Mouse (Mus musculus) limb, embryonic 11.5 days (tissue): ENCODE measurements around the gene Ift80. TPM values are rescaled to one million over a fixed set of nuclear protein-coding genes. Genes with fewer than 3 reads are reported as not detected.

Experiments used
- ATAC-seq: fragments of 200-750 bp; cut with Nextera tagmentation; 2 replicates; pipeline ENCODE4 v1.8.0; 2017; ENCODE audit warnings: low read depth; ENCODE audit not compliant: insufficient number of reproducible peaks, low FRiP score, low TSS enrichment
- DNase-seq: peaks from one replicate; pipeline ENCODE4 v3.0.0-alpha.2; 2015; ENCODE audit warnings: low spot score
- H3K27ac ChIP-seq: fragments of 300-500 bp; sonication (generic); replicated peaks from 2 replicates; pipeline ENCODE4 v1.5.1; 2014; ENCODE audit warnings: low read depth, mild to moderate bottlenecking, low read length
- H3K27me3 ChIP-seq: fragments of 300-500 bp; sonication (generic); 2 replicates; pipeline ENCODE4 v1.6.1; 2014; ENCODE audit warnings: mild to moderate bottlenecking, low read length, mixed read lengths; ENCODE audit not compliant: control insufficient read depth, insufficient read depth
- H3K36me3 ChIP-seq: fragments of 300-500 bp; sonication (generic); 2 replicates; pipeline ENCODE4 v1.6.1; 2014; ENCODE audit warnings: mild to moderate bottlenecking, low read length, moderate library complexity, mixed read lengths; ENCODE audit not compliant: control insufficient read depth, insufficient read depth
- H3K4me1 ChIP-seq: fragments of 300-500 bp; sonication (generic); 2 replicates; pipeline ENCODE4 v1.6.1; 2014; ENCODE audit warnings: low read length, mixed read lengths; ENCODE audit not compliant: control insufficient read depth, insufficient read depth
- H3K4me2 ChIP-seq: fragments of 300-500 bp; sonication (generic); 2 replicates; pipeline ENCODE4 v1.6.1; 2014; ENCODE audit warnings: low read depth, mild to moderate bottlenecking, moderate library complexity; ENCODE audit not compliant: severe bottlenecking
- H3K4me3 ChIP-seq: fragments of 300-500 bp; sonication (generic); 2 replicates; pipeline ENCODE4 v1.5.1; 2014; ENCODE audit warnings: low read depth, low read length
- H3K9ac ChIP-seq: fragments of 300-500 bp; sonication (generic); 2 replicates; pipeline ENCODE4 v1.6.1; 2014; ENCODE audit warnings: mild to moderate bottlenecking, low read length
- H3K9me3 ChIP-seq: fragments of 300-500 bp; sonication (generic); 2 replicates; pipeline ENCODE4 v1.6.1; 2016; ENCODE audit warnings: low read length; ENCODE audit not compliant: control insufficient read depth
- WGBS: fragments of 180-500 bp; shearing (Covaris S2); extraction: QIAGEN DNeasy Blood & Tissue Kit; methylation state at CpG from one replicate; pipeline ENCODE4 v1.1.7; 2014; 5-methylcytosine and 5-hydroxymethylcytosine counted together
- polyA plus RNA-seq: library from polyadenylated mRNA; unstranded; fragments of >200 nt; fragmentation: Nextera tagmentation; extraction: Ambion mirVana; gene quantifications from 2 replicates; pipeline ENCODE4 v1.2.1, GENCODE M21; 2014

Ift80 gene
- polyA plus RNA-seq, 1 experiment from 2014 or later: 22.1 TPM

DNA sequence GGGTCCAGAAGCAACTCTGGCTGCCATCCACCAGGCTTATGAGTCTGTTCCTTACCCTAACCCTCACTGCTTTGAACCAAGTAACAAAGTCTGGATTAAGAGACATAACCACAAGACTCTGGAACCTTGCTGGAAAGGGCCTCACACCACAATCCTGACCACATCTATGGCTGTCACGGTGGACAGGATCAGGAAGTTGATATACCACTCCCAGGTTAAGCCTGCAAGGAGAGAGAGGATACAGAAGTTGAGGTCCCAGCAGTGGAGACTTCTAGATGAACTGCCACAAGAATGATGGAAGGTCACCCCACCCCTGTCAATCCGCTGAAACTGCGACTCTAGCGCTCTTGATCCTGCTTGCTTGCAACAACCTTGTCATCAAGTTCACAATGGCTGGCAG is 26.7 kb downstream of the Ift80 start:
- Histone ChIP-seq H3K9ac (no peak overlapping the region), H3K36me3 (peaks cover 2% of the 10 kb centered on the region; the same call in 1 of the 2 replicates), H3K4me1 (no peaks in the 10 kb centered on the region), H3K27ac (no peak overlapping the region), H3K9me3 (no peaks in the 10 kb centered on the region), H3K4me3 (no peak overlapping the region), H3K27me3 (no peaks in the 10 kb centered on the region), H3K4me2 (no peak overlapping the region)
- DNase-seq (no peak), ATAC-seq (no peak)
- 92% methylated on average over 4 of the region's 4 CpGs for WGBS

- no peak overlapping the region for H3K4me2 ChIP-seq
- no peaks in the 10 kb centered on the region for H3K36me3 ChIP-seq
- no peak overlapping the region for H3K27ac ChIP-seq
- no peaks in the 10 kb centered on the region for H3K27me3 ChIP-seq
- H3K4me1 ChIP-seq: no peaks in the 10 kb centered on the region
- no peaks in the 10 kb centered on the region for H3K9me3 ChIP-seq
- ATAC-seq: no peak
- DNase-seq: peak; percentile 26
- H3K9ac ChIP-seq: no peak overlapping the region
- H3K4me3 ChIP-seq: no peak overlapping the region
- 69% methylated on average over 9 of the region's 9 CpGs for WGBS
These were observed 28.6 kb downstream of the Ift80 start for GRCm38 (mm10) chr3:68975533-68976490.

DNA sequence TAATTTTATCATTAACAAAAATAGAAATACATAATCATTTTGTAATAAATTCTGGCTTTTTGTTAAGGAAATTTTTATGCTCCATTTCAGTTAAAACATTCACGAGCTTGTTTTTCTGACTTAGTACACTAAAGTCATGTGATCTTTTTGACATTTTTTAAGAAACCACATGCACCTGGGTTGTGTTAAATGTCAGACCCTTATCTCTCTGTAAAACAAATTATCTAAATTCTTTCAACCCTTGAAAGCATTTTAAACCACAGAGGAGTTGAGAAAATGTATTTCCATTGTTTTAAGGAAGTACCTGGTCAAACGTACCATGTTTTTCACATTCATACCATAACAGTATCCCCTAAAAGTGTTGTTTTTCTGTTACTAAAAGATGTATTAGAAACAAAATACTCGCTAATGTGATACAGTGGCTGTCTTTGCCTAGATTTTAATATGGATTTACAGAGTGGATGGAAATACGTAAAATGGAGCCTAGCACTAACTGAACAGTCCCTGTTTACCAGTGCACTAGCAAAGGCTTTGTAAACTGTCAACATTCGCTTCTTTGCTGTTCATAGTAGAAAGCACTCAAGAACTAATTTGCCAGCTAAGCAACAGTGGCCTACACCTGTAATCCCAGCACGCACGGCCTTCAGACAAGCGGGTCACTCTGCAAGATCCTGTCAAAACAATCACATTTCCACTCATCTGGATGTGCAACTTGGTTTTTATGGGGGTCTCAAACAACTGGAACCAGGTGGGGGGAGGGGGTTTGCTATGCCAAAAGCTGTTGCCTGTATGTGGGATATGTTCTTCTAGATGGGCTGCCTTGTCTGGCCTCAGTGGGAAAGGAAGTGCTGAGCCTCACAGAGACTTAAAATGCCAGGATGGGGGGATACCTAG is 29.5 kb downstream of the Ift80 start:
- no peaks in the 10 kb centered on the region for H3K36me3 ChIP-seq
- H3K4me3 ChIP-seq: no peak overlapping the region
- H3K9me3 ChIP-seq: no peaks in the 10 kb centered on the region
- H3K9ac ChIP-seq: no peak overlapping the region
- 86% methylated on average over 8 of the region's 8 CpGs for WGBS
- no peaks in the 10 kb centered on the region for H3K27me3 ChIP-seq
- no peak overlapping the region for H3K27ac ChIP-seq
- ATAC-seq: no peak
- no peak for DNase-seq
- H3K4me1 ChIP-seq: no peaks in the 10 kb centered on the region
- no peak overlapping the region for H3K4me2 ChIP-seq

DNA sequence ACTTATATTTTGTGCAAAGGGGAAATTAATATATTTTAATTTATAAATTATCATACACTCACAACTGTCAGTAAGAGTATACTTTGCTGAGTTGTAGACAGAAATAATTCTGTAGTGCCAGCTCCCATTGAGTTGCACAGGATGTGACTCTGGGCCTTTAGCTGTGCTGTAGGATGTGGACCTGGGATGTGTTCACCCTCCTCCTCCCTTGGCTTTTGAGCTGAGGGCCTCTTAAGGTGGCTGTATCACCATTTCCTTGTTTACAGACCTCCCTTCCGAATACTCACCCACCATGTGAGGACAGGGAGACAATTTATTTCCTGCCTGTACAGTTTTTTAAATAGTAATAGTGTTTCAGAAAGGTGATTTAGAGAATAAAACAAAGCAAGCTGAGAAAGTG is 30.8 kb downstream of the Ift80 start:
- no peak overlapping the region for H3K4me2 ChIP-seq
- no peak overlapping the region for H3K27ac ChIP-seq
- ATAC-seq (no peak), DNase-seq (no peak)
- H3K4me1 ChIP-seq: no peaks in the 10 kb centered on the region
- H3K9me3 ChIP-seq: no peaks in the 10 kb centered on the region
- no peaks in the 10 kb centered on the region for H3K36me3 ChIP-seq
- no peak overlapping the region for H3K4me3 ChIP-seq
- WGBS: 75% methylated on average over 1 of the region's 1 CpGs
- no peaks in the 10 kb centered on the region for H3K27me3 ChIP-seq
- no peak overlapping the region for H3K9ac ChIP-seq

DNA sequence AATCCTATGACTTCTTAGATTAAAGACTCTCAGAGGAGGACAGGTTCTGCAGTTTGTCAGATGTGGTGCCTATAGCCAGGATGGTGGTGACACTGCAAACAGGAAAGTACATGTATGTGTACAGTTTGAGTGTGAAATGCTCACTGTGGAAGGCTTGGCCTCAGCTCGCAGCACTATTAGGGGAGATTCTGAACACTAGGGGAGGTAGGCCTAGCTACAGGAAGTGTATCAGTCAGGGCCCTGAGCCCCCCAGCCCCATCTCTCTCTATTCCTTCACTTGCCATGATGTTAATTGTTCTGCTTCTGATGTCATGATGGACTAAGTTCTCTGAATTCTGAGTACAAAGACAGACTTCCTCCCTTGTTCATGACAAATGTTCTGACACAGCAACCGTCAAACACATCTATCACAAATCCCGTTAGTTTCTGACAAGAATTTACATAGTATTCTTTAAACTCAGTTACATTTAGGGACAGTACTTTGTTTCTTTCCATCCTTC is 35.2 kb downstream of the Ift80 start:
- H3K4me3 ChIP-seq: no peak overlapping the region
- no peak overlapping the region for H3K27ac ChIP-seq
- H3K9ac ChIP-seq: no peak overlapping the region
- H3K27me3 ChIP-seq: no peaks in the 10 kb centered on the region
- no peak for ATAC-seq
- no peak overlapping the region for H3K4me2 ChIP-seq
- H3K4me1 ChIP-seq: no peaks in the 10 kb centered on the region
- no peaks in the 10 kb centered on the region for H3K9me3 ChIP-seq
- no peak for DNase-seq
- WGBS: 85% methylated on average over 3 of the region's 3 CpGs
- peaks cover 12% of the 10 kb centered on the region; the same call in 1 of the 2 replicates for H3K36me3 ChIP-seq

- H3K27me3 ChIP-seq: no peaks in the 10 kb centered on the region
- no peak overlapping the region for H3K27ac ChIP-seq
- DNase-seq (no peak), ATAC-seq (no peak)
- WGBS: 84% methylated on average over 6 of the region's 6 CpGs
- peaks cover 12% of the 10 kb centered on the region; the same call in 1 of the 2 replicates for H3K36me3 ChIP-seq
- no peak overlapping the region for H3K4me2 ChIP-seq
- H3K4me1 ChIP-seq: no peaks in the 10 kb centered on the region
- no peaks in the 10 kb centered on the region for H3K9me3 ChIP-seq
- H3K4me3 ChIP-seq: no peak overlapping the region
- H3K9ac ChIP-seq: no peak overlapping the region
These were observed 37.0 kb downstream of the Ift80 start for GRCm38 (mm10) chr3:68967404-68967803.

- Histone ChIP-seq H3K27me3 (no peaks in the 10 kb centered on the region), H3K4me3 (no peak overlapping the region), H3K9ac (no peak overlapping the region), H3K4me1 (no peaks in the 10 kb centered on the region), H3K36me3 (peaks cover 12% of the 10 kb centered on the region; the same call in 1 of the 2 replicates), H3K4me2 (no peak overlapping the region), H3K27ac (no peak overlapping the region), H3K9me3 (no peaks in the 10 kb centered on the region)
- WGBS: 95% methylated on average over 6 of the region's 6 CpGs
- no peak for DNase-seq
- ATAC-seq: no peak
These were observed 37.7 kb downstream of the Ift80 start for GRCm38 (mm10) chr3:68966527-68967285.

DNA sequence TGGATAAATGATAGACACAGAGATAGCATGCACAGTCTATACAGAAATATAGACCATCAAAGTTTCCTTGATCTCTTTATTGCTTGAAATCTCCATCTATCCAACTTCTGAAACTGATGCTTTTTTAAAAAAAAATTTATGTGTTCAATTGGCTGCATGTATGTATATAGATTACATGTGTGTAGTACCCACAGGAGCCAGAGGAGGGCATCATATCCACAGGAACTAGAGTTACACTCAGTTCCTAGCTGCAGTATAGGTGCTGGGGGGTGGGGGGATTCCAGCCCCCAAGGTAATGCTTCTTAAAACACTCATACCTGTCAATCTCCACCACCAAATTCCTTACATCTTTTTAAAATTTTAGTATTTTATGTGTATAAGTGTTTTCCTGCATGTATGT is 39.7 kb downstream of the Ift80 start:
- peaks cover 12% of the 10 kb centered on the region; the same call in 1 of the 2 replicates for H3K36me3 ChIP-seq
- ATAC-seq (no peak), DNase-seq (no peak)
- H3K4me2 ChIP-seq: no peak overlapping the region
- H3K27me3 ChIP-seq: no peaks in the 10 kb centered on the region
- no peaks in the 10 kb centered on the region for H3K9me3 ChIP-seq
- no peak overlapping the region for H3K27ac ChIP-seq
- no peak overlapping the region for H3K9ac ChIP-seq
- H3K4me1 ChIP-seq: no peaks in the 10 kb centered on the region
- no peak overlapping the region for H3K4me3 ChIP-seq
